Mouse (Mus musculus) stomach, postnatal 0 days (tissue): Measurements from ENCODE around the gene Tgfbr3. TPM values are rescaled to one million over a fixed set of nuclear protein-coding genes. Genes with fewer than 3 reads are reported as not detected.

Source experiments
- ATAC-seq: fragments of 200-750 bp; cut with Nextera tagmentation; 2 replicates; pipeline ENCODE4 v1.8.0; 2017; ENCODE audit not compliant: low FRiP score, low TSS enrichment
- DNase-seq: peaks from one replicate; pipeline ENCODE4 v3.0.0-alpha.2; 2016; ENCODE audit warnings: low spot score
- H3K27ac ChIP-seq: fragments of 300-500 bp; sonication (generic); replicated peaks from 2 replicates; pipeline ENCODE4 v1.5.1; 2014; ENCODE audit warnings: mild to moderate bottlenecking, control low read depth
- H3K27me3 ChIP-seq: fragments of 300-500 bp; sonication (generic); 2 replicates; pipeline ENCODE4 v1.6.1; 2014; ENCODE audit warnings: low read length; ENCODE audit not compliant: control insufficient read depth, insufficient read depth
- H3K36me3 ChIP-seq: fragments of 300-500 bp; sonication (generic); 2 replicates; pipeline ENCODE4 v1.6.1; 2014; ENCODE audit warnings: low read length, mixed read lengths; ENCODE audit not compliant: control insufficient read depth, insufficient read depth
- H3K4me1 ChIP-seq: fragments of 300-500 bp; sonication (generic); replicated peaks from 2 replicates; pipeline ENCODE4 v1.6.1; 2014; ENCODE audit warnings: antibody characterized with exemption; ENCODE audit not compliant: control insufficient read depth, insufficient read depth
- H3K4me2 ChIP-seq: fragments of 300-500 bp; sonication (generic); replicated peaks from 2 replicates; pipeline ENCODE4 v1.6.1; 2014; ENCODE audit warnings: low read depth, mild to moderate bottlenecking, control low read depth, moderate library complexity
- H3K4me3 ChIP-seq: fragments of 300-500 bp; sonication (generic); 2 replicates; pipeline ENCODE4 v1.5.1; 2014; ENCODE audit warnings: low read depth, low read length, control low read depth
- H3K9ac ChIP-seq: fragments of 300-500 bp; sonication (generic); 2 replicates; pipeline ENCODE4 v1.6.1; 2014; ENCODE audit warnings: mild to moderate bottlenecking, low read length, control low read depth, mixed read lengths
- H3K9me3 ChIP-seq: fragments of 300-500 bp; sonication (generic); 2 replicates; pipeline ENCODE4 v1.6.1; 2016; ENCODE audit warnings: low read length; ENCODE audit not compliant: control insufficient read depth
- CTCF ChIP-seq: IDR thresholded peaks from 2 replicates; pipeline ENCODE4 v1.5.1; 2016; ENCODE audit warnings: antibody characterized with exemption, low read depth, mild to moderate bottlenecking, moderate library complexity
- EP300 ChIP-seq: optimal IDR thresholded peaks from 2 replicates; pipeline ENCODE3; 2016; ENCODE audit warnings: antibody characterized with exemption
- WGBS: fragments of 180-500 bp; shearing (Covaris S2); extraction: QIAGEN DNeasy Blood & Tissue Kit; methylation state at CpG from one replicate; pipeline ENCODE4 v1.1.7; 2014; 5-methylcytosine and 5-hydroxymethylcytosine counted together
- polyA plus RNA-seq: library from polyadenylated mRNA; unstranded; fragments of >200 nt; fragmentation: Nextera tagmentation; extraction: Ambion mirVana; gene quantifications from 2 replicates; pipeline ENCODE4 v1.2.1, GENCODE M21; 2015

Tgfbr3 gene
- polyA plus RNA-seq = 10.6 and 11.9 TPM in 2 replicates

DNA sequence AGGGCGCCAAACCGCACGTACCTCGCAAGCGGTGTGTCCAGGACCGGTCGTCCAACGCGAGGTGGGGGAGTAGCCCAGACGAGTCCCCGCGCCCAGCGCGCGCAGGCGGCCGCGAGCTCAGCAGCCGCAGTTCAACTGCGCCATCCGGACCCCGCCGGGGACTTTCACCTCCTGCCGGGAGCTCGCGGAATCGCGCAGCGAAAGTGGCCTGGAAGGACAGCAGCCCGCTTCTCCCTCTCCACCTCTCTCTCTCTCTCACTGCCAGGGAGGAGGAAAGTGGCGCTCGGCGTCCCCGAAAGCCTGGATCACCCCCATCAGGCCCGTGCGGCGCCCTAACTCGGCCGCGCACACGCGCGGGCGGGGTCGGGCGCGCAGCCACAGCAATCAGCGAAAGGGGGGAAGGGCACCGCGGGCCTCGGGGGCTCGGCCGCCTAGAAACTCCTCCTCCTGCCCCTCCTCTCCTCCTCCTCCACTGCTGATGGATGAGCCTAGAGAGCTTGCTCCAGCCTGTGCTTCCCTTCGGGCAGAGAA, at the start of gene Tgfbr3:
Gene Tgfbr3 (minus strand): TSS at position 396 of the 531 bp plus-strand sequence.
- DNase-seq = peak; percentile 85
- Histone ChIP-seq H3K9me3 (no peaks in the 10 kb centered on the region), H3K4me2 (peak within 1 kb of the TSS; percentile 81), H3K4me1 (no peaks in the 10 kb centered on the region), H3K27ac (peak within 1 kb of the TSS; percentile 95), H3K9ac (peak within 1 kb of the TSS; percentile 89), H3K27me3 (no peaks in the 10 kb centered on the region), H3K4me3 (peak within 1 kb of the TSS; percentile 94), H3K36me3 (no peaks in the 10 kb centered on the region)
- WGBS = under 1% methylated on average over 46 of the region's 54 CpGs
- ATAC-seq = peak; percentile 91
- TF ChIP-seq CTCF = peak; percentile 69
- peak; percentile 86 for TF ChIP-seq EP300

DNA sequence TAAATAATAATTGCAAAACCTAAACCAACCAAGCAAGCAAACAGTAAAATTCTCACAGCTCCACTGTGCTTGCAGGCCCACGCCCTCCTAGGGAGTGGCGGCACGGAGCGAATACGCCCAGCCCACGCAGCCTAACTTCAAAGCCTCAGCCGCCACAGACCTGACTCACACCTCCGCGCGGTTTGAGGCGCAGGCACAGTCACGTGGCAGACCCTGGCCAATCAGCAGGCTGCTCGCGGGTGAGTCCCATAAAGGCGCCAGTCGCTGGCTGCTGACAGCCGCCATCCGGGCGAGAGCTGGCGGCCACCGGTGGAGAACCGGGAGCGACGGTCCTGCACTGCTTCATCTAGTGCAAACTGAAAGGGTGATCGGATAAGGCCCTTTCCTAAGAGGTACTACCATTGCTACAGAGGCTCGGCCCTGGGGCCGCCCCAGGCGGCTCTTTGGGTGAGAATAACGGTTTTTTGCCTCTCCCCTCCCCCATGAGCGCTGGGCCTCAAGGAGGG, 41.5 kb upstream of the Tgfbr3 start, which contains the start of gene Brdt:
Gene Brdt (plus strand): TSS at position 244 of the 506 bp plus-strand sequence.
- no peak for ATAC-seq
- H3K4me3 ChIP-seq = no peak within 1 kb of the TSS

DNA sequence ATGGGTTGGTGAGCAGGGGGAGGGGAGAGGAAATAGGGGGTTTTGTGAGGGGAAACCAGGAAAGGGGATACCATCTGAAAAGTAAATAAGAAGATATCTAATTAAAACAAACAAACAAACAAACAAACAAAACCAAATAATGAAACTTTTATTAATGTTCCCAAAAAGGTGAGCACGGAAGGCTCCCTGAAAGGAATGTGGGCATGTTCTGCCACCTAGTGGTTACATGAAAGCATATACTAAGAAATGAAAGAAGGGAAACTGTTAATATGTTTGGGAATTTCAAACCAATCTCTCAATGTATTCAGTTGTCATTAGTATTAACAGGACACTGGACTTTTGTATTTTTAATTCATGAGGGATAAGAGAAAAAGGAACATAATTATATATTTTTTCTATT, 31.3 kb upstream of the Tgfbr3 start:
- no peak for ATAC-seq
- Histone ChIP-seq H3K4me1 (no peaks in the 10 kb centered on the region), H3K4me2 (no peak overlapping the region), H3K36me3 (no peaks in the 10 kb centered on the region), H3K4me3 (no peak overlapping the region), H3K9me3 (no peaks in the 10 kb centered on the region), H3K9ac (no peak overlapping the region), H3K27me3 (no peaks in the 10 kb centered on the region), H3K27ac (no peak overlapping the region)
- peak; percentile 22 for DNase-seq
- TF ChIP-seq EP300 (no peak), CTCF (peak; percentile 92)
- WGBS = 0% methylated on average over 1 of the region's 1 CpGs

More for the DNA sequence above, 41.5 kb upstream of the Tgfbr3 start, which contains the start of gene Brdt:
- Histone ChIP-seq H3K36me3 (no peaks in the 10 kb centered on the region), H3K9ac (no peak within 1 kb of the TSS), H3K4me2 (no peak within 1 kb of the TSS), H3K9me3 (no peaks in the 10 kb centered on the region), H3K27me3 (no peaks in the 10 kb centered on the region), H3K4me1 (no peaks in the 10 kb centered on the region), H3K27ac (no peak within 1 kb of the TSS)
- no peak for DNase-seq
- TF ChIP-seq EP300 (no peak), CTCF (no peak)
- 86% methylated on average over 30 of the region's 30 CpGs for WGBS

DNA sequence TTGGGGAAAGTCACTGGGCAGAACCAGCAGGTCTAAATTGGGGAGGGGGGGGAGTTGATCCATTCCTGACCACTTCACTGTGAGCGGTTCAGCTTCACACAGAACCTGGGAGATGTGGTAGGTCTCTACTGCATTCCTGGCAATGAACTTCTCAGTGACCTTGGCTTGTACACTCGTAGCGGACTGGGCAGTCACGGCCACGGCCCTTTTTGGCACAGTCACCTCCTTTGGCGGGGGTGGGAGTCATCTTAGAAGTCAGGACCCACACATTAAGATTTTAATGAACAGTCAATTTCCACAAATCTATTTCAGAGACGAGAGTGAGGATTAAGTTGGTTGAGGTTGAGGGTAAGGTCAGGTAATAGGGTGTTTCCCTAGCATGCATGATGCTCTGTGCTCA, 27.7 kb upstream of the Tgfbr3 start:
- Histone ChIP-seq H3K4me1 (no peaks in the 10 kb centered on the region), H3K27me3 (no peaks in the 10 kb centered on the region), H3K36me3 (no peaks in the 10 kb centered on the region), H3K4me3 (no peak overlapping the region), H3K27ac (no peak overlapping the region), H3K4me2 (no peak overlapping the region), H3K9me3 (no peaks in the 10 kb centered on the region), H3K9ac (no peak overlapping the region)
- ATAC-seq (no peak), DNase-seq (no peak)
- TF ChIP-seq CTCF (no peak), EP300 (no peak)
- 90% methylated on average over 7 of the region's 7 CpGs for WGBS

DNA sequence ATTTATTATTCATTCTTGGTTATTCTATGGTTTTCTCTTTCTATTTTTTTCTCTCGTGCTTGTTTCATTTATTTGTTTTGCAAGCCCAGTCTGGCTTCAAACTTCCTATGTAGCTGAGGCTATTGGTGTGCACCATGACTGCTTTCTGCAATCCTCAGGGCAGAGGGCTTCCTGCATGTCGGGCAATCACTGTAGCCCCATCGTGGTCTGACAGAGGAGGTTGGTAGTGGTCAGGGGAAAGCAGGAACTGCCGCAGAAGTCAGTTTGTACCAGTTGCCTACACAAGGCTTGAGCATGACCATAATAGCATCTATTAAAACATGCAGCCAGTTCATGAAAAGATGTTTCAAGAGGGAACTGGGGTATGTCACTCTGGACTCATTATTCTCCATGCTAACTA, 18.0 kb upstream of the Tgfbr3 start:
- ATAC-seq = no peak
- Histone ChIP-seq H3K9ac (no peak overlapping the region), H3K27ac (no peak overlapping the region), H3K9me3 (no peaks in the 10 kb centered on the region), H3K36me3 (no peaks in the 10 kb centered on the region), H3K4me2 (no peak overlapping the region), H3K4me1 (no peaks in the 10 kb centered on the region), H3K27me3 (no peaks in the 10 kb centered on the region), H3K4me3 (no peak overlapping the region)
- TF ChIP-seq CTCF (no peak), EP300 (no peak)
- WGBS = 59% methylated on average over 4 of the region's 4 CpGs
- no peak for DNase-seq

DNA sequence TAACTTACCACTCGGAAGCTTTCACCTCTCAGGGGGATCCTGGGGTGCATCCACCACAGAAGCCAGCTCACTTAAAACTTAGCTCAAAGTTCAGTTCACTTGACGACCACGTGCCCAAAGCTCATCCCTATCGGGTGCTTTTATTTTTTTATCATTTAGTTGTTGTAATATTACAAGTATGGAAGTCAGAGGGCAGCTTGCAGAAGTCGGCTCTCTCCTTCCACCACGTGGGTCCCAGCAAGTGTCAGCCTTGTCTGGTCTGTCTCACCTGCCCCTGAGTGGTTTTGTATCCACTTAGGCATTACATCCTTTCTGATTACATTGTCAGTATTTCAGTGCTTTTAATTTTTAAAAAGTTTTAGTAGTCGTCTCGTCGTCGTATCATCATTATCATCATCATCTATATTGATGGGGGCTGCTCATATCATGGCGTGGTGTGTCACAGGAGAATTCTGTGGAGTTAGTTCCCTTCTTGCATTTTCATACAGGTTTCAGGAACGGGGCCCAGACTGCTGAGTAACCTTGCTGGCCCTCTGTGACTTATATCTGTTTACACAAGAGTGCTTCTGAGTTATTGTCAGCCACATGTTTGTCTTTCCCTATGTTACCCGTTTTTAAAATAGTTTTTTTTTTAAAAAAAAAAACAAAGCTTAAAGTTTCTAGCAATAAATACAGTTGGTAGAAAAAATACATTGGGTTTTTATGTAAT, 14.8 kb upstream of the Tgfbr3 start:
- Histone ChIP-seq H3K9ac (no peak overlapping the region), H3K9me3 (no peaks in the 10 kb centered on the region), H3K36me3 (no peaks in the 10 kb centered on the region), H3K27me3 (no peaks in the 10 kb centered on the region), H3K4me3 (no peak overlapping the region), H3K27ac (no peak overlapping the region), H3K4me2 (no peak overlapping the region), H3K4me1 (no peaks in the 10 kb centered on the region)
- WGBS = 48% methylated on average over 13 of the region's 13 CpGs
- DNase-seq (no peak), ATAC-seq (no peak)
- TF ChIP-seq EP300 (no peak), CTCF (no peak)
